In the genomic region with DNA sequence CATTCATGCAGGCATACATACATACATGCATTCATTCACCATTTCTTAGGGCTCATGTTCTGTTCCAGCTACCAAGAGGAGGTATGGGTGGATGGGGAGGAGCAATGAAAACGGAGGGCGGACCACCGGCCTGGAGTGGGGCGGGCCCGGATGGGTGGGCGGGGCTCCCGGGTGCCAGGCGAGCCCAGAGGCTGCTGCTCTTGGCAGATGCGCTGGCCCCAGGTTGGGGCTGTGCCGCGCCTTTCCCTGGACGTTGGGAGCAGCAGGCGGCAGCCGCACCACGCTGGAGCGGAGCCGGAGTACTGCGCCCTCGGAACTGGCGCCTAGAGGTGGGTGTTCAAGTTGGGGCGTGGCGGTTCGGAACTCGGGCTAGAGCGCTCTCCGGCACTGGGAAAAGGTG, we compare ENCODE assay signal across 7 mouse cellular contexts.
A peak's percentile ranks its signal among the peaks of the same experiment; 100 is the strongest.
DNase-seq lines count a peak whose midpoint lies in the region; ATAC-seq and TF ChIP-seq lines count a peak whose summit lies in the region.

No protein-coding gene starts in this region.

- WGBS in forebrain, postnatal 0 days: under 1% methylated on average over 26 of the region's 26 CpGs
- 0% methylated on average over 26 of the region's 26 CpGs for WGBS in hindbrain, embryonic 11.5 days
- 1% methylated on average over 26 of the region's 26 CpGs for WGBS in limb, embryonic 10.5 days

- H3K36me3 ChIP-seq in forebrain, postnatal 0 days (ENCODE audit: insufficient read depth): no peaks in the 10 kb centered on the region
- no peaks in the 10 kb centered on the region for H3K36me3 ChIP-seq in hindbrain, embryonic 11.5 days (ENCODE audit: control insufficient read depth, insufficient read depth, low read length)
- H3K36me3 ChIP-seq in limb, embryonic 10.5 days: no peaks in the 10 kb centered on the region

- H3K9ac ChIP-seq in forebrain, postnatal 0 days: peak overlapping the region; percentile 45
- H3K9ac ChIP-seq in hindbrain, embryonic 11.5 days (ENCODE audit: low read depth, low read length): peak overlapping the region; percentile 46; the same call in 1 of the 2 replicates

- H3K9me3 ChIP-seq in forebrain, postnatal 0 days (ENCODE audit: low read length): no peaks in the 10 kb centered on the region
- H3K9me3 ChIP-seq in hindbrain, embryonic 11.5 days (ENCODE audit: control insufficient read depth, low read length): no peaks in the 10 kb centered on the region
- no peaks in the 10 kb centered on the region for H3K9me3 ChIP-seq in limb, embryonic 10.5 days (replicated peaks)

- no peaks in the 10 kb centered on the region for H3K27me3 ChIP-seq in forebrain, postnatal 0 days (ENCODE audit: insufficient read depth, low read length)
- no peaks in the 10 kb centered on the region for H3K27me3 ChIP-seq in hindbrain, embryonic 11.5 days (ENCODE audit: control insufficient read depth, insufficient read depth, low read length)
- H3K27me3 ChIP-seq in limb, embryonic 10.5 days (ENCODE audit: low read depth, poor library complexity, severe bottlenecking): peaks cover 29% of the 10 kb centered on the region

- DNase-seq in Muller cell, postnatal 12 days (ENCODE audit: inconsistent ontology term): peak; percentile 87
- peak; percentile 25 to 53 for DNase-seq in adrenal gland, postnatal 4 days (ENCODE audit: low spot score in 2 of 2)
- peak; percentile 41 for DNase-seq in forebrain, postnatal 0 days
- peak; percentile 81 for DNase-seq in hindbrain, embryonic 11.5 days (ENCODE audit: low spot score)
- peak; percentile 81 for DNase-seq in limb, embryonic 10.5 days (ENCODE audit: low spot score)
- peak; percentile 74 for DNase-seq in mesoderm, embryonic 11.5 days (ENCODE audit: low read depth, low spot score)
- DNase-seq in spleen, adult 12 weeks (ENCODE audit: low spot score): peak; percentile 19

- TF ChIP-seq CTCF in forebrain, postnatal 0 days (IDR thresholded peaks at IDR 0.05; ENCODE audit: low read depth): no peak

- peak overlapping the region; percentile 45 for H3K4me3 ChIP-seq in forebrain, postnatal 0 days (ENCODE audit: low read depth, low read length)
- H3K4me3 ChIP-seq in hindbrain, embryonic 11.5 days (ENCODE audit: low read depth, low read length): peak overlapping the region; percentile 44
- peak overlapping the region; percentile 60 for H3K4me3 ChIP-seq in limb, embryonic 10.5 days

- H3K4me2 ChIP-seq in forebrain, postnatal 0 days (ENCODE audit: low read depth): peak overlapping the region; percentile 81
- peak overlapping the region; percentile 71 for H3K4me2 ChIP-seq in hindbrain, embryonic 11.5 days (replicated peaks; ENCODE audit: low read depth, low read length)

- no peak overlapping the region for H3K27ac ChIP-seq in forebrain, postnatal 0 days (ENCODE audit: low read depth, low read length)
- H3K27ac ChIP-seq in hindbrain, embryonic 11.5 days (ENCODE audit: low read depth, low read length): peak overlapping the region; percentile 75
- H3K27ac ChIP-seq in limb, embryonic 10.5 days: peak overlapping the region; percentile 42; the same call in 1 of the 2 replicates

- peaks cover 7% of the 10 kb centered on the region; the same call in 1 of the 2 replicates for H3K4me1 ChIP-seq in forebrain, postnatal 0 days (ENCODE audit: insufficient read depth)
- peaks cover 4% of the 10 kb centered on the region for H3K4me1 ChIP-seq in hindbrain, embryonic 11.5 days (replicated peaks; ENCODE audit: control insufficient read depth, insufficient read depth, low read length)
- peaks cover 37% of the 10 kb centered on the region for H3K4me1 ChIP-seq in limb, embryonic 10.5 days

- peak; percentile 75 for ATAC-seq in forebrain, postnatal 0 days
- peak; percentile 87 for ATAC-seq in hindbrain, embryonic 11.5 days (ENCODE audit: low FRiP score)

Comparison
In these comparisons a context has a peak if more than half of its experiments do, and no peak if none do; other contexts are left out.
1. DNase-seq: peak in every context shown above with its lines; median percentile 87 in Muller cell, postnatal 12 days; 81 in hindbrain, embryonic 11.5 days; 81 in limb, embryonic 10.5 days; 74 in mesoderm, embryonic 11.5 days; 41 in forebrain, postnatal 0 days; 39 in adrenal gland, postnatal 4 days; 19 in spleen, adult 12 weeks.